Mouse (Mus musculus) spleen, adult 2 months (tissue): ENCODE measurements around the gene Zc3hc1.

Experiments used
- CTCF ChIP-seq: fragments of 200-500 bp; IDR thresholded peaks from 2 replicates; pipeline ENCODE4 v1.5.1; 2011; ENCODE audit warnings: mild to moderate bottlenecking, inconsistent platforms; ENCODE audit not compliant: insufficient read depth, insufficient read length, insufficient replicate concordance; ENCODE audit errors: extremely low read depth
- POLR2A ChIP-seq: fragments of 200-500 bp; IDR thresholded peaks from 2 replicates; pipeline ENCODE4 v1.6.1; 2011; ENCODE audit warnings: low read depth, low read length, inconsistent platforms

- no peak for TF ChIP-seq CTCF
- TF ChIP-seq POLR2A = no peak
These were observed 46.8 kb downstream of the Zc3hc1 start for GRCm38 (mm10) chr6:30344032-30344431.
